Mouse (Mus musculus) heart, embryonic 12.5 days (tissue): ENCODE data around the gene Btbd35f6. TPM values are rescaled to one million over a fixed set of nuclear protein-coding genes. Genes with fewer than 3 reads are reported as not detected.
"Not testable (repeated sequence)": the region's sequence is repeated elsewhere in the genome, so short reads cannot be mapped to it uniquely, and the experiment has no call there.

ENCODE experiments used
- ATAC-seq: fragments of 200-750 bp; cut with Nextera tagmentation; 2 replicates; pipeline ENCODE4 v1.8.0; 2017; ENCODE audit warnings: moderate TSS enrichment, moderate library complexity; ENCODE audit not compliant: insufficient number of reproducible peaks, low FRiP score
- H3K27ac ChIP-seq: fragments of 300-500 bp; sonication (generic); 2 replicates; pipeline ENCODE4 v1.5.1; 2016; ENCODE audit warnings: mild to moderate bottlenecking, moderate library complexity; ENCODE audit not compliant: poor library complexity, severe bottlenecking
- H3K27me3 ChIP-seq: fragments of 300-500 bp; sonication (generic); replicated peaks from 2 replicates; pipeline ENCODE4 v1.6.1; 2016; ENCODE audit warnings: mild to moderate bottlenecking, moderate library complexity
- H3K36me3 ChIP-seq: fragments of 300-500 bp; sonication (generic); 2 replicates; pipeline ENCODE4 v1.6.1; 2016; ENCODE audit warnings: mild to moderate bottlenecking, moderate library complexity
- H3K4me1 ChIP-seq: fragments of 300-500 bp; sonication (generic); replicated peaks from 2 replicates; pipeline ENCODE4 v1.6.1; 2016; ENCODE audit warnings: mild to moderate bottlenecking
- H3K4me2 ChIP-seq: fragments of 300-500 bp; sonication (generic); 2 replicates; pipeline ENCODE4 v1.6.1; 2016; ENCODE audit warnings: mild to moderate bottlenecking, moderate library complexity
- H3K4me3 ChIP-seq: fragments of 300-500 bp; sonication (generic); 2 replicates; pipeline ENCODE4 v1.5.1; 2016; ENCODE audit warnings: mild to moderate bottlenecking
- H3K9ac ChIP-seq: fragments of 300-500 bp; sonication (generic); 2 replicates; pipeline ENCODE4 v1.6.1; 2016; ENCODE audit warnings: mild to moderate bottlenecking, moderate library complexity
- H3K9me3 ChIP-seq: fragments of 300-500 bp; sonication (generic); replicated peaks from 2 replicates; pipeline ENCODE4 v1.6.1; 2016; ENCODE audit warnings: mild to moderate bottlenecking, moderate library complexity
- WGBS: fragments of 180-500 bp; shearing (Covaris S2); methylation state at CpG from one replicate; pipeline ENCODE4 v1.1.7; 2016; 5-methylcytosine and 5-hydroxymethylcytosine counted together
- polyA plus RNA-seq: library from polyadenylated mRNA; unstranded; fragments of >200 nt; fragmentation: Nextera tagmentation; extraction: Ambion mirVana; gene quantifications from 2 replicates; pipeline ENCODE4 v1.2.1, GENCODE M21; 2016

Btbd35f6 gene
- polyA plus RNA-seq = not detected in 2 replicates

GRCm38 (mm10) chrX:33956440-33956839 lies at the start of gene Btbd35f6:
Btbd35f6 (minus strand) TSS chrX:33956540.
- 58% methylated on average over 2 of the region's 4 CpGs for WGBS

GRCm38 (mm10) chrX:33986716-33987115 lies 30.4 kb upstream of the Btbd35f6 start, which contains the start of gene Gm21870:
Gm21870 (minus strand) TSS chrX:33986816.
- H3K4me2 ChIP-seq, H3K4me1 ChIP-seq, H3K9me3 ChIP-seq, H3K4me3 ChIP-seq, H3K27ac ChIP-seq, H3K27me3 ChIP-seq, ATAC-seq, H3K36me3 ChIP-seq, H3K9ac ChIP-seq: not testable (repeated sequence)

More at GRCm38 (mm10) chrX:33956440-33956839, at the start of gene Btbd35f6:
- not testable (repeated sequence) for ATAC-seq, H3K27ac ChIP-seq, H3K9me3 ChIP-seq, H3K4me1 ChIP-seq, H3K36me3 ChIP-seq, H3K27me3 ChIP-seq, H3K4me2 ChIP-seq, H3K4me3 ChIP-seq, H3K9ac ChIP-seq

- not testable (repeated sequence) for ATAC-seq
Observed at GRCm38 (mm10) chrX:33930216-33930615, 26.1 kb downstream of the Btbd35f6 start.

GRCm38 (mm10) chrX:33928225-33928624 lies 28.1 kb downstream of the Btbd35f6 start:
- not testable (repeated sequence) for H3K4me2 ChIP-seq, H3K9ac ChIP-seq, H3K36me3 ChIP-seq, ATAC-seq, H3K27ac ChIP-seq, H3K4me3 ChIP-seq, H3K4me1 ChIP-seq, H3K27me3 ChIP-seq
- WGBS = 70% methylated on average over 4 of the region's 4 CpGs
- H3K9me3 ChIP-seq = peaks cover 25% of the 10 kb centered on the region

More at GRCm38 (mm10) chrX:33930216-33930615, 26.1 kb downstream of the Btbd35f6 start:
- H3K4me3 ChIP-seq, H3K36me3 ChIP-seq, H3K4me1 ChIP-seq, H3K27ac ChIP-seq, H3K9ac ChIP-seq, H3K4me2 ChIP-seq, H3K27me3 ChIP-seq: not testable (repeated sequence)
- no CpG with 5 or more reads among the region's 1 CpGs for WGBS
- peaks cover 22% of the 10 kb centered on the region for H3K9me3 ChIP-seq

GRCm38 (mm10) chrX:33926344-33926743 lies 30.0 kb downstream of the Btbd35f6 start:
- H3K4me3 ChIP-seq, H3K36me3 ChIP-seq, H3K27ac ChIP-seq, H3K9ac ChIP-seq, H3K4me2 ChIP-seq, H3K4me1 ChIP-seq, ATAC-seq, H3K27me3 ChIP-seq: not testable (repeated sequence)
- no CpG with 5 or more reads among the region's 1 CpGs for WGBS
- peaks cover 31% of the 10 kb centered on the region for H3K9me3 ChIP-seq

- not testable (repeated sequence) for ATAC-seq, H3K4me2 ChIP-seq
- WGBS = 72% methylated on average over 2 of the region's 2 CpGs
Observed at GRCm38 (mm10) chrX:33925420-33925819, 30.9 kb downstream of the Btbd35f6 start.

More at GRCm38 (mm10) chrX:33925420-33925819, 30.9 kb downstream of the Btbd35f6 start:
- H3K4me3 ChIP-seq, H3K36me3 ChIP-seq, H3K4me1 ChIP-seq, H3K27ac ChIP-seq, H3K27me3 ChIP-seq, H3K9ac ChIP-seq: not testable (repeated sequence)
- peaks cover 30% of the 10 kb centered on the region for H3K9me3 ChIP-seq

Other genes with a start within 250 kb of the Btbd35f6 start
- gene Gm21870, start 30.3 kb upstream of the Btbd35f6 start, polyA plus RNA-seq = not detected in 2 replicates
- gene Btbd35f9, start 205.0 kb upstream of the Btbd35f6 start, polyA plus RNA-seq = not detected in 2 replicates